ENCODE assay signal across 13 mouse cellular contexts in genomic region chr13:52673856-52674255, GRCm38 (mm10).
"Had no signal": no experiment of that assay in that cellular context is flagged by ENCODE, and none has a peak within 500 bp of the region (broad histone marks: within the 10 kb centered on the region; RNA-seq: fewer than 3 reads in every experiment).

No protein-coding gene starts in this region.

- H3K27me3 ChIP-seq: liver, embryonic 13.5 days; midbrain, embryonic 12.5 days; midbrain, embryonic 15.5 days; neural tube, embryonic 13.5 days had no signal

- DNase-seq: kidney, adult 18-20 months; kidney, adult 9 months; kidney, postnatal 14 days; left cerebral cortex, postnatal 4 days; liver, embryonic 13.5 days; retina, postnatal 1 day; thymus, adult 2 months; thymus, postnatal 14 days; thymus, postnatal 4 days had no signal

- H3K4me3 ChIP-seq: liver, embryonic 13.5 days; midbrain, embryonic 12.5 days; midbrain, embryonic 15.5 days; neural tube, embryonic 13.5 days had no signal

- H3K27ac ChIP-seq: liver, embryonic 13.5 days; macrophage; midbrain, embryonic 12.5 days; midbrain, embryonic 15.5 days; neural tube, embryonic 13.5 days had no signal

- H3K9me3 ChIP-seq: liver, embryonic 13.5 days; midbrain, embryonic 12.5 days; midbrain, embryonic 15.5 days had no signal

- H3K4me1 ChIP-seq: liver, embryonic 13.5 days; midbrain, embryonic 12.5 days; midbrain, embryonic 15.5 days; neural tube, embryonic 13.5 days had no signal

- H3K36me3 ChIP-seq: liver, embryonic 13.5 days; midbrain, embryonic 12.5 days; midbrain, embryonic 15.5 days; neural tube, embryonic 13.5 days had no signal
